ENCODE assay signal across 24 mouse cellular contexts in the genomic region with DNA sequence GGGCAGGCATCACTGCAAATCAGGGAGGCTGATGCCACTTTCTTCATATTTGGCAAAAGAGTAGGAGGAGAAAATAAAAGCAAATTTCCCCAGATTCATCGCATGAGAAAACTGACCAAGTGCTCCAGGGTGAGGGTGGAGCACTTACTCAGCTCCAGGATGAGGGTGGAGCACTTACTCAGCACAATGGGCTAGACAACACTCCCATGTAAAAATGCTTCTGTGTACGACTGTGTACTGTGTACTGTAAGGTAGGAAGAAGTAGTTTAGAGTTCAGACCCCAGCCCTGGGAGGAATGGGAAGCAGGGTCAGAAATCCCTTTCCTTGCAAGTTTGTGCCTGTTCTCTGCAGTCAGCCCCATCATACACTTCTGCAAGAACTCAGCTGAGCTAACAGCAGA.
"Had no signal": no experiment of that assay in that cellular context is flagged by ENCODE, and none has a peak within 500 bp of the region (broad histone marks: within the 10 kb centered on the region; RNA-seq: fewer than 3 reads in every experiment).

No protein-coding gene starts in this region.

- H3K36me3 ChIP-seq: heart, embryonic 10.5 days; hindbrain, embryonic 10.5 days; hindbrain, embryonic 12.5 days; intestine, embryonic 15.5 days; kidney, embryonic 15.5 days; limb, embryonic 13.5 days; limb, embryonic 15.5 days; liver, embryonic 13.5 days; liver, embryonic 15.5 days had no signal

- H3K4me3 ChIP-seq: heart, embryonic 10.5 days; hindbrain, embryonic 10.5 days; hindbrain, embryonic 12.5 days; intestine, embryonic 15.5 days; kidney, embryonic 15.5 days; limb, embryonic 13.5 days; limb, embryonic 15.5 days; liver, embryonic 13.5 days; liver, embryonic 15.5 days had no signal

- ATAC-seq: hindbrain, embryonic 16.5 days; inflammation-experienced regulatory T-cells, adult 6 months; intestine, embryonic 15.5 days had no signal

- H3K27ac ChIP-seq: heart, embryonic 10.5 days; hindbrain, embryonic 10.5 days; hindbrain, embryonic 12.5 days; hindbrain, embryonic 14.5 days; intestine, embryonic 15.5 days; kidney, embryonic 15.5 days; kidney, postnatal 0 days; limb, embryonic 13.5 days; liver, embryonic 13.5 days; liver, embryonic 15.5 days had no signal

- H3K9ac ChIP-seq: hindbrain, embryonic 12.5 days; hindbrain, embryonic 14.5 days; intestine, embryonic 15.5 days; kidney, embryonic 15.5 days; limb, embryonic 13.5 days; limb, embryonic 15.5 days; liver, embryonic 13.5 days; liver, embryonic 15.5 days had no signal

- H3K9me3 ChIP-seq: heart, embryonic 10.5 days; hindbrain, embryonic 10.5 days; hindbrain, embryonic 12.5 days; intestine, embryonic 15.5 days; kidney, embryonic 15.5 days; limb, embryonic 13.5 days; limb, embryonic 15.5 days; liver, embryonic 13.5 days; liver, embryonic 15.5 days had no signal

- H3K4me2 ChIP-seq: hindbrain, embryonic 12.5 days; hindbrain, embryonic 14.5 days; intestine, embryonic 15.5 days; kidney, embryonic 15.5 days; limb, embryonic 13.5 days; limb, embryonic 15.5 days; liver, embryonic 13.5 days; liver, embryonic 15.5 days had no signal

- H3K27me3 ChIP-seq: hindbrain, embryonic 12.5 days; intestine, embryonic 15.5 days; kidney, embryonic 15.5 days; limb, embryonic 13.5 days; limb, embryonic 15.5 days; liver, embryonic 13.5 days; liver, embryonic 15.5 days had no signal

- DNase-seq: gastrocnemius, postnatal 14 days; heart, adult 18-20 months; heart, postnatal 10 days; kidney, adult 11 months; kidney, adult 2 months; kidney, adult 9 months; kidney, postnatal 14 days; kidney, postnatal 36 days; layer of hippocampus, adult 9-11 months; layer of hippocampus, postnatal 36 days; left cerebral cortex, postnatal 4 days; liver, embryonic 13.5 days had no signal

- H3K4me1 ChIP-seq: heart, embryonic 10.5 days; hindbrain, embryonic 12.5 days; intestine, embryonic 15.5 days; limb, embryonic 13.5 days; limb, embryonic 15.5 days; liver, embryonic 13.5 days; liver, embryonic 15.5 days had no signal
